Comparison of ENCODE assay signal across 8 mouse cellular contexts in genomic region chr7:100653480-100654266, GRCm38 (mm10). TPM values are rescaled to one million over a fixed set of nuclear protein-coding genes. Genes with fewer than 3 reads are reported as not detected.
DNase-seq lines count a peak whose midpoint lies in the region; ATAC-seq lines count a peak whose summit lies in the region.

No protein-coding gene starts in this region.

- ATAC-seq in forebrain, embryonic 11.5 days (replicated peaks; ENCODE audit: low FRiP score) = peak; percentile 88
- peak; percentile 87 for ATAC-seq in neural tube, embryonic 13.5 days (ENCODE audit: low read depth)
- no peak for ATAC-seq in megakaryocyte, adult 5-6 weeks (ENCODE audit: poor library complexity, severe bottlenecking)

- peaks cover 12% of the 10 kb centered on the region for H3K4me1 ChIP-seq in forebrain, embryonic 11.5 days (replicated peaks; ENCODE audit: control insufficient read depth, insufficient read depth, low read length)
- peaks cover 33% of the 10 kb centered on the region for H3K4me1 ChIP-seq in neural tube, embryonic 13.5 days (replicated peaks)

- intact Hi-C loops in gastrocnemius, postnatal 36 days (cut with DNase I) = no loop called here

- no peak overlapping the region for H3K4me3 ChIP-seq in forebrain, embryonic 11.5 days (ENCODE audit: low read depth, low read length)
- no peak overlapping the region for H3K4me3 ChIP-seq in neural tube, embryonic 13.5 days

- no peaks in the 10 kb centered on the region for H3K36me3 ChIP-seq in forebrain, embryonic 11.5 days (ENCODE audit: control insufficient read depth, insufficient read depth, low read length)
- peaks cover 8% of the 10 kb centered on the region for H3K36me3 ChIP-seq in neural tube, embryonic 13.5 days

- H3K27me3 ChIP-seq in forebrain, embryonic 11.5 days (ENCODE audit: control insufficient read depth, insufficient read depth, low read length) = no peaks in the 10 kb centered on the region
- H3K27me3 ChIP-seq in neural tube, embryonic 13.5 days = no peaks in the 10 kb centered on the region

- no peaks in the 10 kb centered on the region for H3K9me3 ChIP-seq in forebrain, embryonic 11.5 days (ENCODE audit: control insufficient read depth, low read length)
- no peaks in the 10 kb centered on the region for H3K9me3 ChIP-seq in neural tube, embryonic 13.5 days

- peak overlapping the region; percentile 50; the same call in 1 of the 2 replicates for H3K27ac ChIP-seq in forebrain, embryonic 11.5 days (ENCODE audit: low read depth, low read length)
- H3K27ac ChIP-seq in neural tube, embryonic 13.5 days (replicated peaks) = peak overlapping the region; percentile 77

- no peak overlapping the region for H3K9ac ChIP-seq in forebrain, embryonic 11.5 days (ENCODE audit: low read length)
- H3K9ac ChIP-seq in neural tube, embryonic 13.5 days = no peak overlapping the region

- H3K4me2 ChIP-seq in forebrain, embryonic 11.5 days (ENCODE audit: low read depth, low read length, severe bottlenecking) = no peak overlapping the region
- no peak overlapping the region for H3K4me2 ChIP-seq in neural tube, embryonic 13.5 days

- DNase-seq in cerebellum, adult 9-11 months = peak; percentile 47
- DNase-seq in cerebellum, adult 8-10 months = no peak
- peak; percentile 74 for DNase-seq in forebrain, embryonic 11.5 days (ENCODE audit: low spot score)
- peak; percentile 65 for DNase-seq in left cerebral cortex, adult 11 months (ENCODE audit: low spot score)
- no peak for DNase-seq in gastrocnemius, postnatal 36 days
- DNase-seq in thymus, postnatal 10 days (ENCODE audit: low spot score in 2 of 2) = no peak

- WGBS in forebrain, embryonic 11.5 days = 60% methylated on average over 9 of the region's 9 CpGs
- 55% methylated on average over 9 of the region's 9 CpGs for WGBS in neural tube, embryonic 13.5 days

RNA-seq across cellular contexts. Expression of gene Plekhb1, which starts 8.5 kb away (rescaled TPM):
- polyA plus RNA-seq in forebrain, embryonic 11.5 days (2014; fragmentation: Nextera tagmentation; extraction: Ambion mirVana) = 4.1 and 4.5 TPM in 2 replicates
- 25.8 and 26.9 TPM in 2 replicates for polyA plus RNA-seq in neural tube, embryonic 13.5 days (2015; fragmentation: Nextera tagmentation; extraction: Ambion mirVana)
- 10 to 100 TPM; 24.3 to 27.6 TPM for total RNA-seq in gastrocnemius, postnatal 36 days (2021)
- not detected in 2 replicates for total RNA-seq in megakaryocyte, adult 5-6 weeks (2015)
- total RNA-seq in megakaryocyte, adult 5-6 weeks (2017) = not detected in 2 replicates

RNA-seq across cellular contexts. Expression of gene Mrpl48, which starts 45.6 kb away (rescaled TPM):
- 52.2 and 58.6 TPM in 2 replicates for polyA plus RNA-seq in forebrain, embryonic 11.5 days (2014; fragmentation: Nextera tagmentation; extraction: Ambion mirVana)
- polyA plus RNA-seq in neural tube, embryonic 13.5 days (2015; fragmentation: Nextera tagmentation; extraction: Ambion mirVana) = 79.0 and 85.6 TPM in 2 replicates
- total RNA-seq in gastrocnemius, postnatal 36 days (2021) = 10 to 100 TPM; 54.6 to 60.6 TPM
- 49.4 and 54.0 TPM in 2 replicates for total RNA-seq in megakaryocyte, adult 5-6 weeks (2015)
- 62.2 and 83.3 TPM in 2 replicates for total RNA-seq in megakaryocyte, adult 5-6 weeks (2017)

RNA-seq across cellular contexts. Expression of gene Rab6a, which starts 46.5 kb away (rescaled TPM):
- polyA plus RNA-seq in forebrain, embryonic 11.5 days (2014; fragmentation: Nextera tagmentation; extraction: Ambion mirVana) = 147 TPM in 2 replicates
- 245 and 256 TPM in 2 replicates for polyA plus RNA-seq in neural tube, embryonic 13.5 days (2015; fragmentation: Nextera tagmentation; extraction: Ambion mirVana)
- total RNA-seq in gastrocnemius, postnatal 36 days (2021) = 10 to 100 TPM; 53.8 to 59.7 TPM
- total RNA-seq in megakaryocyte, adult 5-6 weeks (2015) = 102 and 106 TPM in 2 replicates
- 87.5 and 100 TPM in 2 replicates for total RNA-seq in megakaryocyte, adult 5-6 weeks (2017)

RNA-seq across cellular contexts. Expression of gene Fam168a, which starts 52.8 kb away (rescaled TPM):
- polyA plus RNA-seq in forebrain, embryonic 11.5 days (2014; fragmentation: Nextera tagmentation; extraction: Ambion mirVana) = 52.9 and 53.6 TPM in 2 replicates
- 90.4 and 97.8 TPM in 2 replicates for polyA plus RNA-seq in neural tube, embryonic 13.5 days (2015; fragmentation: Nextera tagmentation; extraction: Ambion mirVana)
- 10 to 100 TPM; 33.8 to 37.1 TPM for total RNA-seq in gastrocnemius, postnatal 36 days (2021)
- total RNA-seq in megakaryocyte, adult 5-6 weeks (2015) = 20.3 and 28.4 TPM in 2 replicates
- 9.9 and 16.7 TPM in 2 replicates for total RNA-seq in megakaryocyte, adult 5-6 weeks (2017)

Comparison
In these comparisons a context has a peak if more than half of its experiments do, and no peak if none do; other contexts are left out.
1. DNase-seq: peak in cerebellum, adult 9-11 months (single experiment), forebrain, embryonic 11.5 days (single experiment) and left cerebral cortex, adult 11 months (single experiment); none in cerebellum, adult 8-10 months (single experiment), gastrocnemius, postnatal 36 days (0 of 2) and thymus, postnatal 10 days (0 of 2).
2. RNA of gene Plekhb1, which starts 8.5 kb away (total RNA-seq): 24.3 to 27.6 TPM in gastrocnemius, postnatal 36 days; not detected in megakaryocyte, adult 5-6 weeks; every median in the first group is over 10 times any median in the second.